Mouse (Mus musculus): ENCODE data around the gene Lhfp. TPM values are rescaled to one million over a fixed set of nuclear protein-coding genes. Genes with fewer than 3 reads are reported as not detected.
A peak's percentile ranks its signal among the peaks of the same experiment; 100 is the strongest.

The Lhfp gene
- polyA plus RNA-seq, 1 experiment from 2014 or later = 4.5 TPM

- Histone ChIP-seq H3K9ac (no peak overlapping the region), H3K4me1 (replicated peaks) (peaks cover 3% of the 10 kb centered on the region; the same call in 1 of the 2 replicates), H3K4me2 (peak overlapping the region; percentile 66), H3K9me3 (replicated peaks) (no peaks in the 10 kb centered on the region), H3K36me3 (no peaks in the 10 kb centered on the region), H3K27me3 (peaks cover 64% of the 10 kb centered on the region), H3K4me3 (replicated peaks) (peak overlapping the region; percentile 52), H3K27ac (no peak overlapping the region)
- DNase-seq = no peak
- no peak for ATAC-seq (ENCODE audit: low read depth)
- 31% methylated on average over 9 of the region's 9 CpGs for WGBS (ENCODE audit: insufficient replicate concordance)
These were observed 876 bp downstream of the Lhfp start for GRCm38 (mm10) chr3:53042240-53042567.

- Histone ChIP-seq H3K4me3 (replicated peaks) (no peak overlapping the region), H3K4me1 (replicated peaks) (peaks cover 3% of the 10 kb centered on the region; the same call in 1 of the 2 replicates), H3K9me3 (replicated peaks) (no peaks in the 10 kb centered on the region), H3K27me3 (peaks cover 60% of the 10 kb centered on the region), H3K27ac (no peak overlapping the region), H3K4me2 (no peak overlapping the region), H3K36me3 (no peaks in the 10 kb centered on the region), H3K9ac (no peak overlapping the region)
- ATAC-seq (ENCODE audit: low read depth) (no peak), DNase-seq (no peak)
- WGBS (ENCODE audit: insufficient replicate concordance) = 78% methylated on average over 13 of the region's 13 CpGs
These were observed 2.0 kb downstream of the Lhfp start for GRCm38 (mm10) chr3:53043206-53043780.

GRCm38 (mm10) chr3:53044238-53044637, 2.9 kb downstream of the Lhfp start:
- peaks cover 50% of the 10 kb centered on the region for H3K27me3 ChIP-seq
- H3K9ac ChIP-seq = no peak overlapping the region
- WGBS (ENCODE audit: insufficient replicate concordance) = 74% methylated on average over 7 of the region's 7 CpGs
- no peaks in the 10 kb centered on the region for H3K9me3 ChIP-seq (replicated peaks)
- no peak overlapping the region for H3K4me2 ChIP-seq
- peaks cover 3% of the 10 kb centered on the region; the same call in 1 of the 2 replicates for H3K4me1 ChIP-seq (replicated peaks)
- H3K27ac ChIP-seq = no peak overlapping the region
- no peak overlapping the region for H3K4me3 ChIP-seq (replicated peaks)
- no peaks in the 10 kb centered on the region for H3K36me3 ChIP-seq
- DNase-seq = no peak
- no peak for ATAC-seq (ENCODE audit: low read depth)

DNA sequence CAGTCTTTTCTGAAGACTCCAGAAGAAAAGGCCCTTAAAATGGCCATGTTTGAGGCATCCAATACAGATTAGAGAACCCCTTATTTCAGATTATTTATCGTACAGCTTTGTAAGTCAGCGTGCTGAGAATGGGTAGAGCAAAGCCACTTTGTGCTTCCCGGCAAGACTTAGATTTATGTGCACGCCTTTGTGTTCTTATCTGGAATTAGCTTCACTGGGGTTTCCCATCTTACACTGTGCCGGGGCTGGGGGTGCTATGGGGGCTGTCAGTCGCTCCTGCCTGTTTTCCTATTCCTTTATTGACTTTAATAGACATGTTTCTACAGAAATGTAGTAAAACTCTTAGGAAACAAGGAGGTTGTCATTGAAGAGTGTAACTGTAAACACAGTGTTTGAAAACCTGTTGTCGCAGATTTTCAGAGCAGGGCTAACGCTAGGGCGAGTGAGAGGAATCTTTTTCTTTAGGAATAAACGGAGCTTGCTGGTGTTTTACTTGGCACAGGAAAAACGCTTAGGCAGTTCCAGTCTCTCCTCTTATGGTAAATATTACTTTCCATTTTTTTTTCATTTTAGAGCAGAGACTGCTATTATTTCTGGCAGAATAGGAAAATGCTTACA, 3.5 kb downstream of the Lhfp start:
- DNase-seq (no peak), ATAC-seq (ENCODE audit: low read depth) (no peak)
- no peak overlapping the region for H3K4me2 ChIP-seq
- H3K9ac ChIP-seq = no peak overlapping the region
- H3K4me3 ChIP-seq (replicated peaks) = no peak overlapping the region
- WGBS (ENCODE audit: insufficient replicate concordance) = 61% methylated on average over 11 of the region's 11 CpGs
- H3K9me3 ChIP-seq (replicated peaks) = no peaks in the 10 kb centered on the region
- peaks cover 3% of the 10 kb centered on the region; the same call in 1 of the 2 replicates for H3K4me1 ChIP-seq (replicated peaks)
- H3K36me3 ChIP-seq = no peaks in the 10 kb centered on the region
- H3K27me3 ChIP-seq = peaks cover 45% of the 10 kb centered on the region
- no peak overlapping the region for H3K27ac ChIP-seq

DNA sequence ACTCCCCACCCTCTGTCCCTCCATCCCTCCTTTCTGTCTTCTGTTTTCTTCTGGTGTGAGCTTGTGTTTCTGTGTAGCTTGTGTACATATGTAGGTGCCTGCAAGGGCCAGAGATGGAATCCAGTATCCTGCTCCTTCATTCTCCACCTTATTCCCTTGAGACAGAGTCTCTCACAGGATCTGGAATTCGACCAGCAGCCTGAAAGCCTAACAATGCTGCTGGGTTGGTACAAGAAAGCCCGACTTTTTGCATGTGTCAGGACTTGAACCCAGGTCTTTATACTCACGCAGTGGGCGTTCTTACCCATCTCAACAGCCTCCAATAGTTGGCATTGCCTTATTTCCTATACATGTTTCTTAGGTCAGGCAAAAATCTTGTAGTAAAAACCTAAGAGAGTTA, 4.4 kb downstream of the Lhfp start:
- 54% methylated on average over 4 of the region's 4 CpGs for WGBS (ENCODE audit: insufficient replicate concordance)
- no peak overlapping the region for H3K4me2 ChIP-seq
- H3K36me3 ChIP-seq = no peaks in the 10 kb centered on the region
- no peaks in the 10 kb centered on the region for H3K9me3 ChIP-seq (replicated peaks)
- no peak for ATAC-seq (ENCODE audit: low read depth)
- H3K27ac ChIP-seq = no peak overlapping the region
- H3K4me3 ChIP-seq (replicated peaks) = no peak overlapping the region
- peaks cover 36% of the 10 kb centered on the region for H3K27me3 ChIP-seq
- peaks cover 3% of the 10 kb centered on the region; the same call in 1 of the 2 replicates for H3K4me1 ChIP-seq (replicated peaks)
- DNase-seq = no peak
- H3K9ac ChIP-seq = no peak overlapping the region

DNA sequence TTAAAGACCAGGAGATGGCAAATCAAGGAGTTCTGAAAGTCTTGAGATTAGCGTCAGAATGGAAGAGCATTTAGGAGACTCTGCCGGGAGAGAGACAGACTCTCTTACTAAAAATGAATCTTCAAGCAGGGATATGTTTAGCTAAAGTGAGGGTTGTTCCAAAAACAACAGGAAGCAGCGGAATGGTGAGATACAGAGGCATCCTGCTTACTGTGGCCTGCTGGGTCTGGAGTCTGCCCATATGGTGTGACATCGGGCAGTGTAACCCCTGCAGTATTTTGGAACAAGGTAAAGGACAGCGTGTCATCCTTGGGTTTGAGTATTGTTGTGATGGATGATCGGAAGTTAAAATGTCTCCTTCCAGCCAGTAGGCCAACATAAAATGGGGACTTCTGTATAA, 5.0 kb downstream of the Lhfp start:
- DNase-seq = no peak

GRCm38 (mm10) chr3:53052385-53052784, 11.1 kb downstream of the Lhfp start:
- H3K36me3 ChIP-seq = no peaks in the 10 kb centered on the region
- DNase-seq (no peak), ATAC-seq (ENCODE audit: low read depth) (no peak)
- no peak overlapping the region for H3K9ac ChIP-seq
- H3K4me3 ChIP-seq (replicated peaks) = no peak overlapping the region
- no peaks in the 10 kb centered on the region for H3K27me3 ChIP-seq
- H3K4me1 ChIP-seq (replicated peaks) = no peaks in the 10 kb centered on the region
- H3K4me2 ChIP-seq = no peak overlapping the region
- no peaks in the 10 kb centered on the region for H3K9me3 ChIP-seq (replicated peaks)
- 73% methylated on average over 8 of the region's 8 CpGs for WGBS (ENCODE audit: insufficient replicate concordance)
- no peak overlapping the region for H3K27ac ChIP-seq

More for the DNA sequence above, 5.0 kb downstream of the Lhfp start:
- H3K36me3 ChIP-seq = no peaks in the 10 kb centered on the region
- H3K9me3 ChIP-seq (replicated peaks) = no peaks in the 10 kb centered on the region
- no peak for ATAC-seq (ENCODE audit: low read depth)
- H3K27ac ChIP-seq = no peak overlapping the region
- H3K4me1 ChIP-seq (replicated peaks) = no peaks in the 10 kb centered on the region; the same call in 1 of the 2 replicates
- WGBS (ENCODE audit: insufficient replicate concordance) = 60% methylated on average over 6 of the region's 6 CpGs
- no peak overlapping the region for H3K9ac ChIP-seq
- peaks cover 29% of the 10 kb centered on the region for H3K27me3 ChIP-seq
- no peak overlapping the region for H3K4me3 ChIP-seq (replicated peaks)
- no peak overlapping the region for H3K4me2 ChIP-seq

DNA sequence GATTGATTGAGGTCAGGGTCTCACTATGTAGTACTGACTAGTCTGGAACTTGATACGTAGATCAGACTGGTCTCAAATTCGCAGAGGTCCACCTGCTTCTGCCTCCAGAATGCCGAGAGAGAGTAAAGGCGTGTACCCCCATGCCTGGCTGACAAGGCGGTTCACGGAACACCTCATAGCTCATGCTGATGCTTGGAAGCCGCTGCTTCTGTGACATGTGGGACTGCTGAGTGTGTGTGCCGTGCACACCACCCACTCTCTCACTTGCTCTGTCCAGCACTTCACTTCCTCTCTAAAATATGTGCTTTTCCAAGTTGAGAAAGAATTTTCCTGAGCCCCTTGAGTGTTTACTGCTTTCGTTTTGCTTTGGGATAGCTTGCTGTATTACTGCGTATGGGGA, 15.1 kb downstream of the Lhfp start:
- H3K4me2 ChIP-seq = no peak overlapping the region
- no peak for ATAC-seq (ENCODE audit: low read depth)
- H3K27me3 ChIP-seq = no peaks in the 10 kb centered on the region
- no peak overlapping the region for H3K9ac ChIP-seq
- H3K4me3 ChIP-seq (replicated peaks) = no peak overlapping the region
- no peaks in the 10 kb centered on the region for H3K9me3 ChIP-seq (replicated peaks)
- DNase-seq = no peak
- no peaks in the 10 kb centered on the region; the same call in 1 of the 2 replicates for H3K4me1 ChIP-seq (replicated peaks)
- no peaks in the 10 kb centered on the region for H3K36me3 ChIP-seq
- 64% methylated on average over 10 of the region's 10 CpGs for WGBS (ENCODE audit: insufficient replicate concordance)
- H3K27ac ChIP-seq = no peak overlapping the region

DNA sequence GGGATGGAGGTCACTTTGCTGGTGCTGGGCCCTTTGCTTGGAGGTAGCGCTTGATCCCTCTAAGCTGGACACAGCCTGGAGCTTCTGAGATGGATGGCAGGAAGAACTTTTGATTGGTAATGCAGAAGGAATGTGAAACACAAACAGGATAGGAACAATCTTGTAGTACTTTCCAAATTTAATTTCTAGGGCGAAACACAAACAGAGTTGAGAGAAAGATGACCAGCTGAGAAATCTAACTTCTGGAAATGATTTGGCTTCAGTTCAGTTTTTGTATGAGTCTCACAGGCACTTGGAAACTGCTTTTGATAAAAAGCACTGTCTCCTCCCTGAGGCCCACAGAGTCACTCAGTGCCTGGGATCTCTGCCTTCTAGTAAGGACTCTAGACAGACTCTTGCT, 18.6 kb downstream of the Lhfp start:
- WGBS (ENCODE audit: insufficient replicate concordance) = 68% methylated on average over 2 of the region's 2 CpGs
- no peak for ATAC-seq (ENCODE audit: low read depth)
- no peak overlapping the region for H3K27ac ChIP-seq

DNA sequence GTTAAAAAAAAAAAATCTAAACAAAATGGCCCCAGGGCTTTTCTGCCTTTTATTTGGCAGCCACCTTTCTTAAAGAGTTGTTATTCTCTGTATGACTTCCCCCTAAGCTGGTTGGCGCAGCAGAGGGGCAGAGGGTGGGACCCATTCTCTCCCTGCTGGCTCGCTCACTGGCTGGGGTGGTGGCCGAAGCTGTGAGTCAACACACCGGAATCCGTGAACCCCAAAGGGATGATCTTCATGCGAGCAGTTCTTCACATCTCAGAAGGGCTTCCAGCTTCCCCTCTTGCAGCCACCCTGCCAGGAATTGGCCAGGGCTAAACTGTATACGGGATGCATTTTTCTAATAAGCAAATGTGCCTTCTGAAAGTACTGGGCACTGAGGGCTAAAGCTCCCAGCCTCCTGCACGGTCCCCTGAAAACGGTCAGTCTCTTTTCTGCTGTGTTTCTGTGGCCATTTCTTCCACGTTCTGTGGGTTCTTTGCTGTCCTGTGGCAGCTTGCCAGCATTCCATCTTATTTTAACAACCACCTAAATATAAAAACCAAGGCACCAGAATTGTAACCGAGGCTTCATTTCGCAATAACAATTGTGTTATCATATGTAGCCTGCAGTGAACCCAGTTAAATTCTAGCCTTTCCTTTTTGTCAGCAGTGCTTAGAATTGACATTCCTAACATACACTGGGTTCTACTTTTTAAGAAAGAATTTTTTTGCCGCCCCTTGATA, 22.3 kb downstream of the Lhfp start:
- ATAC-seq (ENCODE audit: low read depth) (no peak), DNase-seq (no peak)
- no peak overlapping the region for H3K4me2 ChIP-seq
- H3K36me3 ChIP-seq = no peaks in the 10 kb centered on the region
- H3K4me1 ChIP-seq (replicated peaks) = no peaks in the 10 kb centered on the region; the same call in 1 of the 2 replicates
- no peaks in the 10 kb centered on the region for H3K27me3 ChIP-seq
- H3K9ac ChIP-seq = no peak overlapping the region
- no peak overlapping the region for H3K4me3 ChIP-seq (replicated peaks)
- no peak overlapping the region for H3K27ac ChIP-seq
- WGBS (ENCODE audit: insufficient replicate concordance) = 49% methylated on average over 13 of the region's 13 CpGs
- H3K9me3 ChIP-seq (replicated peaks) = no peaks in the 10 kb centered on the region

More for the DNA sequence above, 18.6 kb downstream of the Lhfp start:
- Histone ChIP-seq H3K9me3 (replicated peaks) (no peaks in the 10 kb centered on the region), H3K27me3 (no peaks in the 10 kb centered on the region), H3K4me2 (no peak overlapping the region), H3K4me3 (replicated peaks) (no peak overlapping the region), H3K4me1 (replicated peaks) (no peaks in the 10 kb centered on the region; the same call in 1 of the 2 replicates), H3K36me3 (no peaks in the 10 kb centered on the region), H3K9ac (no peak overlapping the region)
- DNase-seq = no peak

DNA sequence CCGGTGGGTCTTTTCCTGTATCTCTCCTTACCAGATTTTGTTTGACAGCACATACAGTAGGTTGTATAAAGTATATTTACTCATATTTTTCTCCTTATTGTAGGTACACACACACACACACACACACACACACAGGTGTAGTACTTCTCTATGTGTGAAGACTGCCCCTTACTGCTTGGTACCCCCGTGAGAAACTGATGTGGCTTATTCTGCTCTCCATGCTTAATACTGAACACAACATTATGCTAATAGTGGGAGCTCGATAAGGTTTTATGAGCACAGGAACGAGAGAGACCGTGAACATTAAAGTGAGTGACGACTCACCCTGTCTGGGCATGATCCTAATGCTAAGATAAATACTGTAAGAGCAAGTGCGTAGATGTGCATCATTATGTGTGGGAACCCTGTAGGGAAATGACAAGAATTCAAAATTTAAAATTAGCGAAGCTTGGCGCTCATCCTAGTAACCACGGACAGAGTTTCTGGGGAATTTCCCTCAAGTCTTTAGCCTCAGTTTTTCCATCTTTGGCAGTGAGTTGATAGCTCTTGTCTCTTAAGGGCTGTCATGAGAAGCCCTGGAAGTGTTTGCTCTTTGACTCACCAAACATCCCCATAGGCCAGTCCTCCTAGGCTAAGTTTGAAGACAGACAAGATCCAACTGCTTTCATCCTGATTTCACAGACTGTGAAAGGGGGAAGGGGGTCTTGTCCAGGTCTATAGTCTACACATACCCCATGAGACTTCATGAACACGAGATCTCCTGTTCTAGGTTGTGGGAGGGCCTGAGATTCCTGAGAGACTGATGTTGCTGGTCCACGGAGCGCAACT, 24.2 kb downstream of the Lhfp start:
- ATAC-seq (ENCODE audit: low read depth) (no peak), DNase-seq (no peak)
- H3K27me3 ChIP-seq = no peaks in the 10 kb centered on the region
- no peak overlapping the region for H3K4me3 ChIP-seq (replicated peaks)
- H3K27ac ChIP-seq = no peak overlapping the region
- no peaks in the 10 kb centered on the region for H3K36me3 ChIP-seq
- no peak overlapping the region for H3K4me2 ChIP-seq
- H3K9ac ChIP-seq = no peak overlapping the region
- H3K4me1 ChIP-seq (replicated peaks) = no peaks in the 10 kb centered on the region
- WGBS (ENCODE audit: insufficient replicate concordance) = 68% methylated on average over 13 of the region's 13 CpGs
- H3K9me3 ChIP-seq (replicated peaks) = no peaks in the 10 kb centered on the region
